18 mouse cellular contexts compared by ENCODE assay signal in genomic region chr3:153718724-153719123, GRCm38 (mm10). TPM values are rescaled to one million over a fixed set of nuclear protein-coding genes. Genes with fewer than 3 reads are reported as not detected.
DNase-seq lines count a peak whose midpoint lies in the region; ATAC-seq and TF ChIP-seq lines count a peak whose summit lies in the region.
"Had no signal": no experiment of that assay in that cellular context is flagged by ENCODE, and none has a peak within 500 bp of the region (broad histone marks: within the 10 kb centered on the region; RNA-seq: fewer than 3 reads in every experiment).

No protein-coding gene starts in this region.

- DNase-seq in heart, adult 2 months, result no peak
- DNase-seq in embryonic facial prominence, embryonic 10.5 days (ENCODE audit: low spot score), result no peak
- no peak for DNase-seq in limb, embryonic 10.5 days (ENCODE audit: low spot score)
- DNase-seq in gastrocnemius, adult 18-20 months (ENCODE audit: low spot score), result no peak
- no peak for DNase-seq in ovary, postnatal 14 days (ENCODE audit: low spot score)
- DNase-seq: adrenal gland, postnatal 10 days; cerebellum, adult 9-10 months; gastrocnemius, postnatal 10 days; heart, postnatal 36 days; kidney, adult 2 months; kidney, postnatal 14 days; layer of hippocampus, postnatal 36 days had no signal

- H3K4me2 ChIP-seq in heart, embryonic 13.5 days, result peak overlapping the region; percentile 95
- H3K4me2 ChIP-seq in liver, embryonic 15.5 days, result peak overlapping the region; percentile 6
- H3K4me2 ChIP-seq: limb, embryonic 15.5 days; midbrain, embryonic 12.5 days; neural tube, embryonic 13.5 days had no signal

- no peak for TF ChIP-seq EP300 in heart, adult 2 months (IDR thresholded peaks at IDR 0.05; ENCODE audit: insufficient read depth, low read depth, low read length)

- 37% methylated on average over 8 of the region's 8 CpGs for WGBS in heart, embryonic 13.5 days
- 63% methylated on average over 8 of the region's 8 CpGs for WGBS in heart, adult 2 months
- WGBS in embryonic facial prominence, embryonic 10.5 days, result 46% methylated on average over 8 of the region's 8 CpGs
- 54% methylated on average over 8 of the region's 8 CpGs for WGBS in limb, embryonic 10.5 days
- 42% methylated on average over 8 of the region's 8 CpGs for WGBS in liver, embryonic 15.5 days (ENCODE audit: insufficient replicate concordance)

- peaks cover 10% of the 10 kb centered on the region for H3K27me3 ChIP-seq in heart, embryonic 13.5 days (replicated peaks)
- H3K27me3 ChIP-seq in heart, adult 2 months (ENCODE audit: control insufficient read depth, insufficient read depth, low read length), result no peaks in the 10 kb centered on the region
- H3K27me3 ChIP-seq in embryonic facial prominence, embryonic 10.5 days (replicated peaks; ENCODE audit: low read depth, poor library complexity, severe bottlenecking), result no peaks in the 10 kb centered on the region
- no peaks in the 10 kb centered on the region for H3K27me3 ChIP-seq in limb, embryonic 10.5 days (ENCODE audit: low read depth, poor library complexity, severe bottlenecking)
- H3K27me3 ChIP-seq in liver, embryonic 15.5 days, result no peaks in the 10 kb centered on the region
- H3K27me3 ChIP-seq: limb, embryonic 15.5 days; midbrain, embryonic 12.5 days; neural tube, embryonic 13.5 days had no signal

- peaks cover 7% of the 10 kb centered on the region; the same call in 1 of the 2 replicates for H3K9me3 ChIP-seq in heart, embryonic 13.5 days
- H3K9me3 ChIP-seq in embryonic facial prominence, embryonic 10.5 days, result peaks cover 6% of the 10 kb centered on the region
- 0 out of 2 replicates have a peak, but pooled peaks cover 2% of the 10 kb centered on the region for H3K9me3 ChIP-seq in limb, embryonic 10.5 days (replicated peaks)
- 0 out of 2 replicates have a peak, but pooled peaks cover 3% of the 10 kb centered on the region for H3K9me3 ChIP-seq in liver, embryonic 15.5 days (replicated peaks)
- H3K9me3 ChIP-seq: neural tube, embryonic 13.5 days had no signal

- TF ChIP-seq POLR2A in heart, adult 2 months (IDR thresholded peaks at IDR 0.05; ENCODE audit: insufficient read depth, low read depth, low read length), result no peak

- H3K27ac ChIP-seq in heart, embryonic 13.5 days (replicated peaks), result no peak overlapping the region
- H3K27ac ChIP-seq in heart, adult 2 months, result no peak overlapping the region
- peak overlapping the region; percentile 79 for H3K27ac ChIP-seq in embryonic facial prominence, embryonic 10.5 days (replicated peaks)
- peak overlapping the region; percentile 79 for H3K27ac ChIP-seq in limb, embryonic 10.5 days
- H3K27ac ChIP-seq in liver, embryonic 15.5 days (replicated peaks), result peak overlapping the region; percentile 75; the same call in 1 of the 2 replicates
- H3K27ac ChIP-seq: layer of hippocampus, adult 2 months; limb, embryonic 15.5 days; midbrain, embryonic 12.5 days; neural tube, embryonic 13.5 days had no signal

- H3K79me2 ChIP-seq in heart, adult 2 months (replicated peaks; ENCODE audit: control insufficient read depth, insufficient read depth, low read length), result no peaks in the 10 kb centered on the region

- H3K9ac ChIP-seq in heart, embryonic 13.5 days, result no peak overlapping the region
- H3K9ac ChIP-seq in heart, adult 2 months (ENCODE audit: low read depth, low read length), result no peak overlapping the region
- H3K9ac ChIP-seq in liver, embryonic 15.5 days, result no peak overlapping the region
- H3K9ac ChIP-seq: limb, embryonic 15.5 days; midbrain, embryonic 12.5 days; neural tube, embryonic 13.5 days had no signal

- peaks cover 66% of the 10 kb centered on the region for H3K4me1 ChIP-seq in heart, embryonic 13.5 days
- H3K4me1 ChIP-seq in heart, adult 2 months (ENCODE audit: control insufficient read depth, insufficient read depth, low read length), result peaks cover 9% of the 10 kb centered on the region
- peaks cover 89% of the 10 kb centered on the region for H3K4me1 ChIP-seq in embryonic facial prominence, embryonic 10.5 days
- peaks cover 90% of the 10 kb centered on the region for H3K4me1 ChIP-seq in limb, embryonic 10.5 days
- H3K4me1 ChIP-seq in liver, embryonic 15.5 days (replicated peaks), result peaks cover 71% of the 10 kb centered on the region

- ATAC-seq in heart, embryonic 13.5 days (ENCODE audit: extremely low read depth, insufficient number of reproducible peaks, low FRiP score, low TSS enrichment), result no peak
- ATAC-seq in liver, embryonic 15.5 days (ENCODE audit: insufficient read depth), result no peak

- no peak for TF ChIP-seq CTCF in heart, adult 2 months (IDR thresholded peaks at IDR 0.05)

- peak overlapping the region; percentile 22; the same call in 1 of the 2 replicates for H3K4me3 ChIP-seq in heart, embryonic 13.5 days
- H3K4me3 ChIP-seq in heart, adult 2 months, result no peak overlapping the region
- 0 out of 2 replicates have a peak overlapping the region, but pooled peaks have one; percentile 25 for H3K4me3 ChIP-seq in embryonic facial prominence, embryonic 10.5 days
- H3K4me3 ChIP-seq in limb, embryonic 10.5 days, result no peak overlapping the region
- H3K4me3 ChIP-seq in liver, embryonic 15.5 days (replicated peaks), result no peak overlapping the region
- H3K4me3 ChIP-seq: layer of hippocampus, adult 2 months; limb, embryonic 15.5 days; midbrain, embryonic 12.5 days; neural tube, embryonic 13.5 days had no signal

- intact Hi-C loops in heart, adult 2 months (cut with DNase I), result no loop called here

- 0 out of 2 replicates have a peak, but pooled peaks cover 7% of the 10 kb centered on the region for H3K36me3 ChIP-seq in heart, embryonic 13.5 days
- no peaks in the 10 kb centered on the region for H3K36me3 ChIP-seq in heart, adult 2 months (ENCODE audit: control insufficient read depth, insufficient read depth, low read length)
- H3K36me3 ChIP-seq in embryonic facial prominence, embryonic 10.5 days (replicated peaks), result peaks cover 13% of the 10 kb centered on the region
- H3K36me3 ChIP-seq in limb, embryonic 10.5 days, result peaks cover 11% of the 10 kb centered on the region
- no peaks in the 10 kb centered on the region for H3K36me3 ChIP-seq in liver, embryonic 15.5 days (replicated peaks)
- H3K36me3 ChIP-seq: limb, embryonic 15.5 days; midbrain, embryonic 12.5 days; neural tube, embryonic 13.5 days had no signal

RNA-seq across cellular contexts. Expression of gene St6galnac3, which starts 6.2 kb away (rescaled TPM):
- 21.7 and 24.8 TPM in 2 replicates for polyA plus RNA-seq in heart, embryonic 13.5 days (2015; fragmentation: Nextera tagmentation; extraction: Ambion mirVana)
- 1 to 10 TPM; 4.9 to 5.2 TPM for total RNA-seq in heart, adult 2 months (2021)
- polyA plus RNA-seq in heart, adult 2 months (2012; rRNA removed), result 2.2 and 4.7 TPM in 2 replicates
- 54.1 and 55.1 TPM in 2 replicates for polyA plus RNA-seq in embryonic facial prominence, embryonic 10.5 days (2016; fragmentation: Nextera tagmentation; extraction: Ambion mirVana)
- 53.3 and 53.6 TPM in 2 replicates for polyA plus RNA-seq in limb, embryonic 10.5 days (2016; fragmentation: Nextera tagmentation; extraction: Ambion mirVana)
- polyA plus RNA-seq in liver, embryonic 15.5 days (2015; fragmentation: Nextera tagmentation; extraction: Ambion mirVana), result 10.1 and 10.2 TPM in 2 replicates
- total RNA-seq in gastrocnemius, adult 18-20 months (2021), result 1 to 10 TPM; 1.5 to 2.9 TPM

Comparison
In these comparisons a context has a peak if more than half of its experiments do, and no peak if none do; other contexts are left out.
1. H3K4me3 ChIP-seq: peak in heart, embryonic 13.5 days (single experiment) and embryonic facial prominence, embryonic 10.5 days (single experiment); none in heart, adult 2 months (single experiment), limb, embryonic 10.5 days (single experiment) and liver, embryonic 15.5 days (single experiment).
2. H3K27ac ChIP-seq: peak in embryonic facial prominence, embryonic 10.5 days (single experiment), limb, embryonic 10.5 days (single experiment) and liver, embryonic 15.5 days (single experiment); none in heart, embryonic 13.5 days (single experiment) and heart, adult 2 months (single experiment).